Mouse (Mus musculus) forebrain, embryonic 12.5 days (tissue): ENCODE measurements at regions not wholly inside any gene's neighbourhood (a gene's known extent, or its start where the extent isn't known, plus 50 kb on each side); places are given as distances from the start of the nearest gene placed in this dataset.
A peak's percentile ranks its signal among the peaks of the same experiment; 100 is the strongest.

Experiments used
- ATAC-seq: fragments of 200-750 bp; cut with Nextera tagmentation; 2 replicates; pipeline ENCODE4 v1.8.0; 2017; ENCODE audit warnings: moderate TSS enrichment; ENCODE audit not compliant: low FRiP score
- H3K27ac ChIP-seq: fragments of 300-500 bp; sonication (generic); 2 replicates; pipeline ENCODE4 v1.5.1; 2016; ENCODE audit warnings: mild to moderate bottlenecking
- H3K27me3 ChIP-seq: fragments of 300-500 bp; sonication (generic); 2 replicates; pipeline ENCODE4 v1.6.1; 2016; ENCODE audit warnings: mild to moderate bottlenecking
- H3K36me3 ChIP-seq: fragments of 300-500 bp; sonication (generic); replicated peaks from 2 replicates; pipeline ENCODE4 v1.6.1; 2016; ENCODE audit warnings: mild to moderate bottlenecking
- H3K4me1 ChIP-seq: fragments of 300-500 bp; sonication (generic); 2 replicates; pipeline ENCODE4 v1.6.1; 2016
- H3K4me2 ChIP-seq: fragments of 300-500 bp; sonication (generic); 2 replicates; pipeline ENCODE4 v1.6.1; 2016; ENCODE audit warnings: mild to moderate bottlenecking, moderate library complexity
- H3K4me3 ChIP-seq: fragments of 300-500 bp; sonication (generic); replicated peaks from 2 replicates; pipeline ENCODE4 v1.5.1; 2016; ENCODE audit warnings: mild to moderate bottlenecking
- H3K9ac ChIP-seq: fragments of 300-500 bp; sonication (generic); 2 replicates; pipeline ENCODE4 v1.6.1; 2016; ENCODE audit warnings: mild to moderate bottlenecking
- H3K9me3 ChIP-seq: fragments of 300-500 bp; sonication (generic); 2 replicates; pipeline ENCODE4 v1.6.1; 2016
- WGBS: fragments of 180-500 bp; shearing (Covaris S2); methylation state at CpG from one replicate; pipeline ENCODE4 v1.1.7; 2016; 5-methylcytosine and 5-hydroxymethylcytosine counted together

DNA sequence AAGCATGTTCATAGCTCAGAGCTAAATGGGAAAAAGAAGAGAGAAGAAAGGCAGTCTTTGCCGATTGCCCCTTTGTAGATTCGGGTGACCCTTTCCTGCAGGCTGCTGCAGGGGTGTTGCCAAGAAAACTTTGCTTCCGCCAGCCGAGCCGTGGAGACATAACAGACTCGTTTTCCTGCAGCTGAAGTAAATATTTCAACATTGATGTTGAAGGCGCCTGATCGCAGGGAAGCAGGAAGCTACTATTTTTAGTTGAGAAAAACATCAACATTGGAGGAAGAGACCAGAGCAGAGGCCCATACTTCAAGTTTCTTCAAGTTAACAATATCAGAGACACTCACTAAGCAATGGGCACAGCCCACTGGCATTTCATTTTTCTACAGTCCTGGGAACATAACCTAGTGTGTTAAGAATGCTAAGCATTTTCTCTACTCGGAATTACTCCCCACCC, 211.9 kb downstream of the Gm10260 start:
- no peaks in the 10 kb centered on the region for H3K27me3 ChIP-seq
- H3K27ac ChIP-seq = no peak overlapping the region
- H3K9me3 ChIP-seq = 0 out of 2 replicates have a peak, but pooled peaks cover 5% of the 10 kb centered on the region
- H3K4me2 ChIP-seq = no peak overlapping the region
- no peak overlapping the region for H3K4me3 ChIP-seq
- WGBS = 61% methylated on average over 9 of the region's 9 CpGs
- H3K4me1 ChIP-seq = peaks cover 13% of the 10 kb centered on the region
- no peaks in the 10 kb centered on the region for H3K36me3 ChIP-seq
- no peak overlapping the region for H3K9ac ChIP-seq
- ATAC-seq = no peak

- no peaks in the 10 kb centered on the region for H3K27me3 ChIP-seq
- no peak overlapping the region for H3K27ac ChIP-seq
- 67% methylated on average over 5 of the region's 5 CpGs for WGBS
- no peaks in the 10 kb centered on the region for H3K36me3 ChIP-seq
- H3K4me2 ChIP-seq = no peak overlapping the region
- H3K4me1 ChIP-seq = peaks cover 13% of the 10 kb centered on the region
- no peak overlapping the region for H3K4me3 ChIP-seq
- no peak overlapping the region for H3K9ac ChIP-seq
- 0 out of 2 replicates have a peak, but pooled peaks cover 5% of the 10 kb centered on the region for H3K9me3 ChIP-seq
- ATAC-seq = no peak
These were observed 213.5 kb downstream of the Gm10260 start for GRCm38 (mm10) chr13:97546936-97547335.

GRCm38 (mm10) chr13:97545971-97546454, 214.4 kb downstream of the Gm10260 start:
- Histone ChIP-seq H3K9ac (no peak overlapping the region), H3K4me1 (peaks cover 13% of the 10 kb centered on the region), H3K36me3 (no peaks in the 10 kb centered on the region), H3K27me3 (no peaks in the 10 kb centered on the region), H3K9me3 (0 out of 2 replicates have a peak, but pooled peaks cover 5% of the 10 kb centered on the region), H3K27ac (peak overlapping the region; percentile 25; the same call in 1 of the 2 replicates), H3K4me3 (no peak overlapping the region), H3K4me2 (no peak overlapping the region)
- 45% methylated on average over 9 of the region's 9 CpGs for WGBS
- ATAC-seq = peak; percentile 63

DNA sequence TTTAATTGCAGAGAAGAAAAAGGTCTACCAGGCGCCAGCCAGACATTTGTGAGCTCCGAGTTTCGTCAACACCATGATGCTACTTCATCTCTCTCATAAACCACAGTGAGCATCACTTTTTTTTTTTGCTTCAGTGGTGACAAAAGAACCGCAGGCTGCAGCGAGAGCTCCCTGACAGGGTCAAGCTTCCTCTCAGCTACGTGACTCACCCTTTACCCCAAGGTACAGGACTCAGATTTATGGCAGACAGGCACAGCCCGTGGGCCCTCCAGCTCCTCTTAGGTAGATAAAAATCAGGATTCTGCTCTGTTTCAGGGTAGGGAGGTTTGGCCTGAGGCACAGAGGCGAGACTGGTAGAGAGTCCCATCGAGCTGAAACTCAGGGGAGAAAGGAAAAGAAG, 220.7 kb downstream of the Gm10260 start:
- Histone ChIP-seq H3K9ac (no peak overlapping the region), H3K36me3 (no peaks in the 10 kb centered on the region), H3K4me3 (no peak overlapping the region), H3K9me3 (0 out of 2 replicates have a peak, but pooled peaks cover 4% of the 10 kb centered on the region), H3K4me1 (peaks cover 6% of the 10 kb centered on the region), H3K4me2 (no peak overlapping the region), H3K27ac (no peak overlapping the region), H3K27me3 (no peaks in the 10 kb centered on the region)
- ATAC-seq = no peak
- WGBS = 74% methylated on average over 9 of the region's 9 CpGs

DNA sequence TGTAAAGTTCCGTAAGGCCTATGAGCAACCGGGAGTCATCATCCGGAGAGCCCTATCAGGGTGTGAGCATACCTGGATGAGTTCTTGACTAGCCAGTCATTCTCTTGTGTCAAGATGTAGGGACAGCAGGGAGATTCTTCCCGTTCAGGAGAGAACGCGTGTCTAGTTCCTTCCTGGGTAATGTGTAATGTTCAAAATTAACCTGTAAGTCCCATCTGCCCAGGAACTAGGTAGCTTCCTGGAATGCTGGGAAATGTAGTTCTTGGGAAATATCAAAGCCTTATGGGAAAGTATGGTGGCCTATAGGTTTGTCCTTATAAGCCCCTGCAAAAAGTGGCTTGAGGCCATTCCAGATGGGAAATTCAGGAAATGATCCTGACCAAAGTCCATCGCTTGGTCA, 222.0 kb downstream of the Gm10260 start:
- Histone ChIP-seq H3K9ac (no peak overlapping the region), H3K36me3 (no peaks in the 10 kb centered on the region), H3K4me2 (no peak overlapping the region), H3K27me3 (no peaks in the 10 kb centered on the region), H3K4me3 (no peak overlapping the region), H3K4me1 (peaks cover 6% of the 10 kb centered on the region), H3K27ac (no peak overlapping the region), H3K9me3 (no peaks in the 10 kb centered on the region)
- 94% methylated on average over 7 of the region's 7 CpGs for WGBS
- no peak for ATAC-seq

GRCm38 (mm10) chr13:97537686-97538085, 222.7 kb downstream of the Gm10260 start:
- Histone ChIP-seq H3K36me3 (no peaks in the 10 kb centered on the region), H3K4me2 (no peak overlapping the region), H3K4me1 (peaks cover 6% of the 10 kb centered on the region), H3K4me3 (no peak overlapping the region), H3K9ac (no peak overlapping the region), H3K27me3 (no peaks in the 10 kb centered on the region), H3K9me3 (no peaks in the 10 kb centered on the region), H3K27ac (no peak overlapping the region)
- WGBS = 78% methylated on average over 7 of the region's 7 CpGs
- ATAC-seq = no peak

GRCm38 (mm10) chr13:97537206-97537605, 223.2 kb downstream of the Gm10260 start:
- ATAC-seq = no peak
- no peak overlapping the region for H3K9ac ChIP-seq
- no peak overlapping the region for H3K27ac ChIP-seq
- H3K36me3 ChIP-seq = no peaks in the 10 kb centered on the region
- 68% methylated on average over 11 of the region's 11 CpGs for WGBS
- H3K4me1 ChIP-seq = peaks cover 6% of the 10 kb centered on the region
- no peak overlapping the region for H3K4me3 ChIP-seq
- no peaks in the 10 kb centered on the region for H3K27me3 ChIP-seq
- no peak overlapping the region for H3K4me2 ChIP-seq
- H3K9me3 ChIP-seq = no peaks in the 10 kb centered on the region

- H3K4me1 ChIP-seq = peaks cover 10% of the 10 kb centered on the region
- no peak for ATAC-seq
- H3K36me3 ChIP-seq = no peaks in the 10 kb centered on the region
- H3K9me3 ChIP-seq = no peaks in the 10 kb centered on the region
- WGBS = 79% methylated on average over 11 of the region's 11 CpGs
- no peak overlapping the region for H3K4me2 ChIP-seq
- H3K27me3 ChIP-seq = no peaks in the 10 kb centered on the region
- no peak overlapping the region for H3K9ac ChIP-seq
- no peak overlapping the region for H3K4me3 ChIP-seq
- peak overlapping the region; percentile 36; the same call in 1 of the 2 replicates for H3K27ac ChIP-seq
These were observed 226.4 kb downstream of the Gm10260 start for GRCm38 (mm10) chr13:97533896-97534666.

DNA sequence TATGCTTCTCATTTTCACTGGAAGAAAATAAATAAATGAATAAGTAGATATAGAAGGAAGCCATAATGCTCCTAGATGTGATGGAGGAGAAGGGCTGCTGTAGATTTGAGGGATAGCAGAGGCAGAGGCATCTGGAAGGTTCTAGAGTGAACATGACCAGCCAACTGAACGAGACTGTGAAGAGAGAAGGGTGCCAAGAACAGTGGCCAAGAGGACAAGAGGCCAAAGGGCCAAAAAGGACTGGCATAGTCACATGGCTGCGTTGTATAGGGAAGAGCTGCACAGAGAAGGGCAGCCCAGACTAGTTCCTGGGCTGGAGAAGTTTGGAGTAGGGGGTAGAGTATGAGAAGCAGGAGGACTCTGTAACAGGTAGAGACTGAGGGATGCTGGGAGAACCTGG, 229.3 kb downstream of the Gm10260 start:
- Histone ChIP-seq H3K9me3 (0 out of 2 replicates have a peak, but pooled peaks cover 5% of the 10 kb centered on the region), H3K27ac (no peak overlapping the region), H3K27me3 (no peaks in the 10 kb centered on the region), H3K4me3 (no peak overlapping the region), H3K36me3 (no peaks in the 10 kb centered on the region), H3K4me1 (peaks cover 3% of the 10 kb centered on the region), H3K4me2 (no peak overlapping the region), H3K9ac (no peak overlapping the region)
- WGBS = 89% methylated on average over 2 of the region's 2 CpGs
- ATAC-seq = no peak

DNA sequence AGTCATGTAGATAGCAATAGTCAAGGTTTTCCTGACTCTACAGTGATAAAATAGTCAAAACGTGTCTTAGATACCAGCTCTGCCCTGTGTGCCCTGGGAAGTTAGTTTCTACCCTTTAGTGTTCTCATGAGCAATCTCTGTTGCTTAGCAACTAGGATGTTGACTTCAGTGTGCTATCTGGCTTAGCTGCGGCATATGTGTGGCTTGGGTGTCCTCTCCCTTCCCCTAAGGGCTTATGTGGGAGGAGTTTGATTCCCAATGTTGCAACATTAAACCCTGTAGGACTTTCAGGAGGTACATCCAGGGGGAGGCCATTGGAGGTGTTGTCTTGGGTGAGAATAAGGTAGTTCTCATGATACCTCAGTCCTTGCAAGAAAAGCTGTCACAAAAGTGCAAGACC, 229.9 kb downstream of the Gm10260 start:
- H3K9me3 ChIP-seq = 0 out of 2 replicates have a peak, but pooled peaks cover 5% of the 10 kb centered on the region
- H3K4me1 ChIP-seq = peaks cover 3% of the 10 kb centered on the region
- no peak overlapping the region for H3K4me2 ChIP-seq
- 49% methylated on average over 2 of the region's 2 CpGs for WGBS
- no peaks in the 10 kb centered on the region for H3K27me3 ChIP-seq
- H3K36me3 ChIP-seq = no peaks in the 10 kb centered on the region
- no peak overlapping the region for H3K27ac ChIP-seq
- no peak for ATAC-seq
- no peak overlapping the region for H3K4me3 ChIP-seq
- no peak overlapping the region for H3K9ac ChIP-seq

GRCm38 (mm10) chr13:97527958-97528357, 232.5 kb downstream of the Gm10260 start:
- Histone ChIP-seq H3K4me2 (no peak overlapping the region), H3K36me3 (no peaks in the 10 kb centered on the region), H3K27ac (no peak overlapping the region), H3K4me3 (no peak overlapping the region), H3K27me3 (no peaks in the 10 kb centered on the region), H3K4me1 (peaks cover 15% of the 10 kb centered on the region), H3K9me3 (0 out of 2 replicates have a peak, but pooled peaks cover 5% of the 10 kb centered on the region), H3K9ac (no peak overlapping the region)
- 88% methylated on average over 2 of the region's 2 CpGs for WGBS
- no peak for ATAC-seq

- no peak overlapping the region for H3K4me3 ChIP-seq
- H3K4me2 ChIP-seq = no peak overlapping the region
- H3K9me3 ChIP-seq = 0 out of 2 replicates have a peak, but pooled peaks cover 5% of the 10 kb centered on the region
- WGBS = 69% methylated on average over 7 of the region's 7 CpGs
- no peaks in the 10 kb centered on the region for H3K36me3 ChIP-seq
- no peak overlapping the region for H3K27ac ChIP-seq
- no peaks in the 10 kb centered on the region for H3K27me3 ChIP-seq
- peak; percentile 21; the same call in 1 of the 2 replicates for ATAC-seq
- H3K4me1 ChIP-seq = peaks cover 12% of the 10 kb centered on the region
- no peak overlapping the region for H3K9ac ChIP-seq
These were observed 235.5 kb downstream of the Gm10260 start for GRCm38 (mm10) chr13:97524847-97525434.
